Mouse (Mus musculus) bone marrow, adult 2 months (tissue): ENCODE data around the gene Get4.

Experiments used
- CTCF ChIP-seq: fragments of 200-500 bp; IDR thresholded peaks from 2 replicates; pipeline ENCODE4 v1.5.1; 2011; ENCODE audit warnings: low read length, control low read depth; ENCODE audit not compliant: control insufficient read depth, insufficient read depth
- POLR2A ChIP-seq: fragments of 200-500 bp; IDR thresholded peaks from 2 replicates; pipeline ENCODE4 v1.6.1; 2011; ENCODE audit warnings: low read depth, mild to moderate bottlenecking, control low read depth, low read length, borderline replicate concordance; ENCODE audit not compliant: control insufficient read depth

DNA sequence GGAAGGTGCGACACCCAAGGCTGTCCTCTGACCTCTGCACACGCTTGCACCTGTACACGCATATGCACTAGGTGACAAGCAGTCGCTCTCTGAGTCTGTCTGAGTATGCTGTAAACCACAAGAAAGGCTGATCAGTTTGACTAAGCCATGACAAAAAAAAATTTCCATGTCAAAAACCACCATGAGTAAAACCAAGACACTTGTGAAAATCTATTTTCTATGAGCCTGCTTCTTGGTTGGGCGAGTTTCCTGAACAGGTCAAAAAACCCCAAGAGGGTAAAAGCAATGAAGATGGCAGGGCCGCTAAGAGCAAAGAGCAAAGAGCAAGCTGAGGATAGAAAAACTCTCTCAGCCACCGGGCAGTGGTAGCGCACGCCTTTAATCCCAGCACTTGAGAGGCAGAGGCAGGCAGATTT is 51.5 kb downstream of the Get4 start:
- no peak for TF ChIP-seq CTCF
- no peak for TF ChIP-seq POLR2A
